Mouse (Mus musculus): ENCODE measurements around the gene Tmem156. TPM values are rescaled to one million over a fixed set of nuclear protein-coding genes. Genes with fewer than 3 reads are reported as not detected.

The Tmem156 gene
- polyA plus RNA-seq, 1 experiment from 2014 or later = 0.31 TPM

DNA sequence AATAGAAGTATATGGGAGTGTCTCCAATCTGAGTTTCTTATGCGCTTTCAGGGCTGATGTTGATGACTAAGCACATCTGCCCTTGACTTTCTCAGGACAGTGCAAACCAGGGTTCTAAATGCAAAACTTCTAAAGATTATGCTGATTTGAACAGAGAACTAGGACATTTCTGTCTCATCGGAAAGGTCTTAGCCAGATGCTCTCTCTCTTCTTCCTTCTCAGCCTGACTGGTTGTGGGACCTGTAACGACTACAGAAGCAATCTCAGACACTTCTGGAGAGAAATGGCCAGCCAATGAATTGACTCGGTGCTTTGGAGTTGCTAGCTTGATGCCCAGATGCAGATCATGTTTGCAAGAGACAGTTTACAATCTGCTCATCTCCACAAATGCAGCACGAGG is 42.1 kb downstream of the Tmem156 start:
- ATAC-seq (ENCODE audit: low FRiP score, low TSS enrichment) = no peak
- Histone ChIP-seq H3K27ac (ENCODE audit: low read depth, low read length) (no peak overlapping the region), H3K9ac (ENCODE audit: low read depth, low read length) (no peak overlapping the region), H3K36me3 (ENCODE audit: control insufficient read depth, insufficient read depth, low read length) (no peaks in the 10 kb centered on the region), H3K4me3 (ENCODE audit: low read length) (no peak overlapping the region), H3K27me3 (ENCODE audit: control insufficient read depth, insufficient read depth, low read length) (no peaks in the 10 kb centered on the region), H3K4me2 (replicated peaks; ENCODE audit: low read depth, low read length) (no peak overlapping the region), H3K9me3 (ENCODE audit: control insufficient read depth, low read length) (no peaks in the 10 kb centered on the region), H3K4me1 (ENCODE audit: control insufficient read depth, insufficient read depth, low read length) (no peaks in the 10 kb centered on the region; the same call in 1 of the 2 replicates)
- WGBS = 80% methylated on average over 5 of the region's 5 CpGs

DNA sequence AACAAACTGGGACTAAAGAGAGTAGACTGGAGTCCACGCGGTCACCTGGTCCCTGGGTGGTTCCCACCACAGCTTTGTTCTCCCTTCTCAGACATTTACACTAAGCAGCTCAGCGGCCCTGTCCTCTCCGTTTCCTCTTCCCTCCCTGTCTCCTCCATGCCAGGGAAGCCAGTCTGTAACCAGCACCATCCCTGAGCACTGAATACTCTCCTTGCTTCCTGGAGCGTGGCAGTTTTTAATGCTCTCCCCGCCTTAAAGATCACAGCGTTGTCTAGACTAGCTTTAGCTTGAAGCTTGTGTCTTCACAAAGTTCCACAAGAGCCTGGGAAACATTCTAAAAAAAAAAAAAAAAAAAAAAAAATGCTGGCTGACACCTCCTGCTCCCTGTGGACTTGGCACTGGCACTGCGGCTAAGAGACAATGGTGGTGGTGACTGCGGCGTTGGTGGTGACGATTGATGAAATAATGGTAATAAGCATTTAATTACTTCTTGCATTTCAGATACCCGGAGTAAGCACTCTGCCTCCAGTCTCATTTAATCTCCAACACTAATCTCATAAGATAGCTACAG is 44.6 kb downstream of the Tmem156 start:
- H3K4me2 ChIP-seq (replicated peaks; ENCODE audit: low read depth, low read length) = no peak overlapping the region
- H3K36me3 ChIP-seq (ENCODE audit: control insufficient read depth, insufficient read depth, low read length) = no peaks in the 10 kb centered on the region
- H3K9ac ChIP-seq (ENCODE audit: low read depth, low read length) = no peak overlapping the region
- H3K4me1 ChIP-seq (ENCODE audit: control insufficient read depth, insufficient read depth, low read length) = no peaks in the 10 kb centered on the region; the same call in 1 of the 2 replicates
- peak; percentile 77 for ATAC-seq (ENCODE audit: low FRiP score, low TSS enrichment)
- no peak overlapping the region for H3K27ac ChIP-seq (ENCODE audit: low read depth, low read length)
- H3K4me3 ChIP-seq (ENCODE audit: low read length) = no peak overlapping the region
- WGBS = 53% methylated on average over 12 of the region's 12 CpGs
- no peaks in the 10 kb centered on the region for H3K27me3 ChIP-seq (ENCODE audit: control insufficient read depth, insufficient read depth, low read length)
- no peaks in the 10 kb centered on the region for H3K9me3 ChIP-seq (ENCODE audit: control insufficient read depth, low read length)

DNA sequence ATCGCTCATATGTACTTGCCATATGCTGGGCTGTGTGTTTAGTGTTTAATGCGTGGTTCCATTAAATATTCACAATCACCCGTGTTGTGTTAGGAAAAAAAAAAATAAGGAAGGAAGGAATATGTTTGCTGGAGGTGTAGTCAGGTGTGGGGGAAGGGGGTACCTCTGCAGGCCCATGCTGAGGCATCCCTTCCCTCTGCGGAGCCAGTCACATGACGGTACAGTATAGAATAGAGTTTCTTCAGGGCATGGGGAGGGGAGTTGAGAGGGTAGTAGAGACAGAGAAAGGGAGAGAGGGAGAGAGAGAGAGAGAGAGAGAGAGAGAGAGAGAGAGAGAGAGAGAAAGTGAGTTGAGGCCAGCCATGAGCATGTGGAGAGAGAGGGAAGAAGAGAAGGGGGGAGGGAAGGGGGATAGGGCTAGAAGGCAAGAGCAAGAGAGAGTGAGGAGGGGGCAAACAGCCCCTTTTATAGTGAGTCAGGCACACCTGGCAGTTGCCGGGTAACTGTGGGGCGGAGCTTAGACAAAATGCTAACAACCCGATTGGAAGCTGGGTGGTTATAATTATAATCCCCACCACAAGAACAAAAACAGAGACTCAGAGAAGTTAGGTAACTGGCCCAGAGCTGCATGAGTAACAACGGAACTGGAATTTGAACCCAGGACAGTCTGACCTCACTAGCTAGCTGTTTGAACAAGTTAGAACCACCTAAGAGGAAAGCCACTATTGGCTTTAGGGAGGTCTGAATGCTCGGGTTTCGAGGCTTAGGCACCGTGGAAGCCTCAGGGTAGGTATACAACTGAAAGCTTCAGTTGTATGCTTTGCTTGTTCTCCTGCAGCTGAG is 45.3 kb downstream of the Tmem156 start:
- Histone ChIP-seq H3K4me2 (replicated peaks; ENCODE audit: low read depth, low read length) (no peak overlapping the region), H3K36me3 (ENCODE audit: control insufficient read depth, insufficient read depth, low read length) (no peaks in the 10 kb centered on the region), H3K4me1 (ENCODE audit: control insufficient read depth, insufficient read depth, low read length) (no peaks in the 10 kb centered on the region), H3K4me3 (ENCODE audit: low read length) (no peak overlapping the region), H3K27me3 (ENCODE audit: control insufficient read depth, insufficient read depth, low read length) (no peaks in the 10 kb centered on the region), H3K27ac (ENCODE audit: low read depth, low read length) (no peak overlapping the region), H3K9ac (ENCODE audit: low read depth, low read length) (no peak overlapping the region), H3K9me3 (ENCODE audit: control insufficient read depth, low read length) (no peaks in the 10 kb centered on the region)
- no peak; the same call in 1 of the 2 replicates for ATAC-seq (ENCODE audit: low FRiP score, low TSS enrichment)
- WGBS = 56% methylated on average over 12 of the region's 12 CpGs

DNA sequence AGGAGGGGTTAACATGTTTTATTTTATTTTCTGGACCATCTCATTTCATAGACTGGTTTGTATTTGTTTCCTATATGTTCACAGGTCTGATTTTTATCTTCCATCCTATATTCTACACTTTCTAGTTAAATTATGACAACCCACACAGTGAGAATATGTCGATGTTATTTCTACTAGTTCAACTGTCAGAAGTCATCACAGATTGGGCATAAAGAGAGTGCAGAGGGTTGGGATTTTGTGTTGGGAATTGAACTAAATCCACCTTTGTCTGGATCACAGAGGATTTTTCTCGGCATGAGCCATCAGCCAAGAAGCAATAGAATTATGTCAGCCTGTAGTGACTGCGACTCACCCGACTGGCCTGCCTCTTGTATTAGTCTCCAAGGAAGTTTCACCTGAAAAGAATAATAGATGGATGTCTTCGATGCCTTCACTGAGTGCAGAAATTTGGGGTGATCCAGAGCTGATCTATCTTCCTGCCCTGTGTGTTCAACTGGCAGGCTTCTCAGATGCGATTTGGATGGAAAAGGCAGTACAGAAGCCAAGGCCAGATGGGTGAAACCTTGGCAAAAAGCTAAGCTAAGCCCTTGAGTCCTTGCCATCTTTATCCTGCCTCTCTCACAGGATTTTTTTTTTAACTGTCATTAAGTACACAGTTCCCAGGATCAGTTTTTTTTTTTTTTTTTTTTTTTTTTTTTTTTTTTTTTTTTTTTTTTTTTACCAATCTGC is 46.1 kb downstream of the Tmem156 start:
- ATAC-seq (ENCODE audit: low FRiP score, low TSS enrichment) = no peak
- Histone ChIP-seq H3K4me3 (ENCODE audit: low read length) (no peak overlapping the region), H3K9ac (ENCODE audit: low read depth, low read length) (no peak overlapping the region), H3K4me2 (replicated peaks; ENCODE audit: low read depth, low read length) (no peak overlapping the region), H3K9me3 (ENCODE audit: control insufficient read depth, low read length) (no peaks in the 10 kb centered on the region), H3K4me1 (ENCODE audit: control insufficient read depth, insufficient read depth, low read length) (no peaks in the 10 kb centered on the region), H3K27ac (ENCODE audit: low read depth, low read length) (no peak overlapping the region), H3K36me3 (ENCODE audit: control insufficient read depth, insufficient read depth, low read length) (no peaks in the 10 kb centered on the region), H3K27me3 (ENCODE audit: control insufficient read depth, insufficient read depth, low read length) (no peaks in the 10 kb centered on the region)
- 85% methylated on average over 6 of the region's 6 CpGs for WGBS

DNA sequence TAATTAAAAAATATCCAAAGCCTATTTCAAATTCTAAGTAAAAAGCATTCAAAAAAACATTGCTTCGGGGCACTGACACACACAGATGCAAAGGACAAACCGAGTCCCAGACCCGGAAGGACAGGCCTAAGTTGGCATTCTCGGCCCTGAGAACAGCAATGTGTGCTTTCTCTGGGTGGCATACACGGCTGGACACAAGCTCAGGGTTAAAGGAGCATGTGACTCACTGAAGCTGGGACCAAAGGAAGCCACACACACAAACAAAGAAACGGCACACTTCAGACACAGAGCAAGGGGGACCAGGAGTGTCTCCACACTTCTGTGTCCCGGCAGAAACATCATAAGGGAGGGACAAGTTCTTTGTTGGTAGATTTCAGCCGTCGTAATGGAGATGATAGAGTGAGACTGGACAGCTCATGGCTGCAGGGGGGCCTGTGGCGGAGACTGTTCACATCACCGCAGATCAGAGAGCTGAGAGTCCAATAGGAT is 48.5 kb downstream of the Tmem156 start:
- Histone ChIP-seq H3K4me1 (ENCODE audit: control insufficient read depth, insufficient read depth, low read length) (0 out of 2 replicates have a peak, but pooled peaks cover 4% of the 10 kb centered on the region), H3K9ac (ENCODE audit: low read depth, low read length) (no peak overlapping the region), H3K36me3 (ENCODE audit: control insufficient read depth, insufficient read depth, low read length) (peaks cover 3% of the 10 kb centered on the region; the same call in 1 of the 2 replicates), H3K9me3 (ENCODE audit: control insufficient read depth, low read length) (no peaks in the 10 kb centered on the region), H3K4me2 (replicated peaks; ENCODE audit: low read depth, low read length) (no peak overlapping the region), H3K4me3 (ENCODE audit: low read length) (no peak overlapping the region), H3K27ac (ENCODE audit: low read depth, low read length) (no peak overlapping the region; the same call in 1 of the 2 replicates), H3K27me3 (ENCODE audit: control insufficient read depth, insufficient read depth, low read length) (no peaks in the 10 kb centered on the region)
- 75% methylated on average over 11 of the region's 11 CpGs for WGBS
- no peak for ATAC-seq (ENCODE audit: low FRiP score, low TSS enrichment)

GRCm38 (mm10) chr5:65040463-65040862 is 51.5 kb downstream of the Tmem156 start:
- 0 out of 2 replicates have a peak, but pooled peaks cover 4% of the 10 kb centered on the region for H3K4me1 ChIP-seq (ENCODE audit: control insufficient read depth, insufficient read depth, low read length)
- H3K36me3 ChIP-seq (ENCODE audit: control insufficient read depth, insufficient read depth, low read length) = peaks cover 3% of the 10 kb centered on the region; the same call in 1 of the 2 replicates
- no peak overlapping the region for H3K4me2 ChIP-seq (replicated peaks; ENCODE audit: low read depth, low read length)
- no peak overlapping the region for H3K27ac ChIP-seq (ENCODE audit: low read depth, low read length)
- no peak overlapping the region for H3K9ac ChIP-seq (ENCODE audit: low read depth, low read length)
- H3K4me3 ChIP-seq (ENCODE audit: low read length) = no peak overlapping the region
- no peak for ATAC-seq (ENCODE audit: low FRiP score, low TSS enrichment)
- no peaks in the 10 kb centered on the region for H3K9me3 ChIP-seq (ENCODE audit: control insufficient read depth, low read length)
- 72% methylated on average over 5 of the region's 5 CpGs for WGBS
- H3K27me3 ChIP-seq (ENCODE audit: control insufficient read depth, insufficient read depth, low read length) = no peaks in the 10 kb centered on the region

- peak overlapping the region; percentile 62; the same call in 1 of the 2 replicates for H3K27ac ChIP-seq (ENCODE audit: low read depth, low read length)
- H3K9ac ChIP-seq (ENCODE audit: low read depth, low read length) = no peak overlapping the region
- ATAC-seq (ENCODE audit: low FRiP score, low TSS enrichment) = peak; percentile 39; the same call in 1 of the 2 replicates
- peaks cover 3% of the 10 kb centered on the region; the same call in 1 of the 2 replicates for H3K36me3 ChIP-seq (ENCODE audit: control insufficient read depth, insufficient read depth, low read length)
- H3K27me3 ChIP-seq (ENCODE audit: control insufficient read depth, insufficient read depth, low read length) = no peaks in the 10 kb centered on the region
- WGBS = 70% methylated on average over 11 of the region's 11 CpGs
- 0 out of 2 replicates have a peak, but pooled peaks cover 4% of the 10 kb centered on the region for H3K4me1 ChIP-seq (ENCODE audit: control insufficient read depth, insufficient read depth, low read length)
- no peak overlapping the region for H3K4me2 ChIP-seq (replicated peaks; ENCODE audit: low read depth, low read length)
- H3K9me3 ChIP-seq (ENCODE audit: control insufficient read depth, low read length) = no peaks in the 10 kb centered on the region
- H3K4me3 ChIP-seq (ENCODE audit: low read length) = no peak overlapping the region
These were observed 52.9 kb downstream of the Tmem156 start for GRCm38 (mm10) chr5:65038811-65039571.

DNA sequence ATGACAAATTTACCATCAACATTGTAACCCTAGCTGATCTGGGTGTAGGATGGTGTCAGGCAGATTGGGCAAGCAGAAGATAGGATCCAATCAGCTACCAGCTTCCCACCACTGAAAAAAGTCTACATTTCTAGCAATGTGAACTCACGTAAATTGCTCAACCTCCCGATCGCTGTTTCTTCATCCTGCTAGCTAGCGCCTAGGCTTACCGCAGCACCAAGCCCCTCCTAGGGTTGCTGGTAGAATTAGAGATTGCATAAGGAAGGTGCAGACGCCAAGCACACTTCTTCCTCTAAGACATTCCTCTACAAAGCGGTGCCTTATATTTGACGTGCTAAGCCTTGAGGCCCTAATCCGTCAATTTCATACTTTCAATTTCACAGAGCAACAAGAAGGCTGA is 53.6 kb downstream of the Tmem156 start:
- H3K4me1 ChIP-seq (ENCODE audit: control insufficient read depth, insufficient read depth, low read length) = 0 out of 2 replicates have a peak, but pooled peaks cover 4% of the 10 kb centered on the region
- H3K27ac ChIP-seq (ENCODE audit: low read depth, low read length) = peak overlapping the region; percentile 42; the same call in 1 of the 2 replicates
- H3K4me3 ChIP-seq (ENCODE audit: low read length) = no peak overlapping the region
- H3K27me3 ChIP-seq (ENCODE audit: control insufficient read depth, insufficient read depth, low read length) = no peaks in the 10 kb centered on the region
- no peak overlapping the region for H3K4me2 ChIP-seq (replicated peaks; ENCODE audit: low read depth, low read length)
- no peaks in the 10 kb centered on the region for H3K9me3 ChIP-seq (ENCODE audit: control insufficient read depth, low read length)
- H3K36me3 ChIP-seq (ENCODE audit: control insufficient read depth, insufficient read depth, low read length) = peaks cover 3% of the 10 kb centered on the region; the same call in 1 of the 2 replicates
- 74% methylated on average over 9 of the region's 9 CpGs for WGBS
- no peak overlapping the region for H3K9ac ChIP-seq (ENCODE audit: low read depth, low read length)
- ATAC-seq (ENCODE audit: low FRiP score, low TSS enrichment) = no peak
